Mouse (Mus musculus) lung, postnatal 10 days (tissue): ENCODE results near the gene Fezf1.

Source experiments
- DNase-seq: peaks from one replicate; pipeline ENCODE4 v3.0.0; 2021

Gene Fezf1

DNA sequence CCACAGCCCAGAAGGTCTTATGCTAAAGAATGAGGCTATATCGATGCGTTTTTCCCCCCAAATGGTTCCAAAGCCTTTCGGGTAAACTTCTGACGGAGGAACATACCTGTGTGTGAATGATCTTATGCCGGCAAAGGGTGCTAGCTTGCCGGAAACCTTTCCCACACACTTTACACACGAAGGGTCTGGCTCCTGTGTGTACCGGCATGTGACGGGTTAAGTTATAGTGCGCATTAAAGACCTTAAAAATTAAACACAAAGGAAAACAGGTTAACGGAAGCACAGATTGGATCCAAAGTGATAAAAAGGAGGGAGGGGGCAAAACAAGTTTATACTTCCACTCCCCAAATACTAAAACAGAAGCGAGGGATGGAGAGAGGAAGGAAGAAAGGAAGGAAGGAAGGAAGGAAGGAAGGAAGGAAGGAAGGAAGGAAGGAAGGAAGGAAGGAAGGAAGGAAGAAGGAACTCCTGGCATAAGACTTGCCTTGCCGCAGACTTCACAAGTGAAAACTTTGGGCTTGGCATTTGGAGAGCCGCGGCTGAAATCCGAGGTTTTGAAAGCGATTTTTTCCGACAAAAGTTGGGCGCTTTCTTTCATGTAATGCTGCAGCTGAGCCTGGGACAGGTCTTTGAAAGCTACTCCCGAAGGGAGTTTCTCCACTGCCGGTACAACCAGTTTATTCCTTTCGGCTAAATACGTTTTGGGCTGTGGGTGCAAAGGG lies 1.2 kb downstream of the Fezf1 start:
- no peak for DNase-seq

DNA sequence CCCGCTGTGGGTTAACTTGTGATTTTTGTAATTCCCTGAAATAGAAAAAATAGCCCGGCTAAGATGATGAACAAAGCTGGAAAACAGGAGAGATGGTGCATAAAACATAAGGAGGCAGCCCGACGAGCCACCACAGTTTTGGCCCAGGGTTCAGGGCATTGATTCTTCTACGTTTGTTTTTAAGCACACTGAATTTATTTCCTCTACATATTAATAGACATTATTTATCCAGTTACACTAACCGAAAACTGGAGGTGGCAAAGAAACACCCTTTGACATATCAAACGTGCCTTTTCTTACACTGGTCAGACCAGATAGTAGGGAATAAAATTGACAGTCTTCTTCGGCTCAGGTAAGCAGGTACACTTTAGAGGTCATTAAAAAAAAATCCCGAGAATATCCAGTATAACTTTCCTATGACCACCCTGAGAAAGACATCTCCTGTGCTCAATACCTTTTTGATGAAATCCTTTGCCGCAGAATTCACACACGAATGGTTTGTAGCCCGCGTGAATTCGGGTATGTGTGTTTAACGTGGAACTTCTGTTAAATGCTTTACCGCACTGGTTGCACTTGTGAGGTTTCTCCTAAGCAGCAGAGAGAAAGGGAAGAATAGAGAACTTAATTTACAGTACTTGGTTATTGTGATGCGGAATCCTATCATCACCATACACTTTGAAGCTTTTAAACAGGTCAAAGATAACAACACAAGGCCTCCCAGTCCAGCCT lies 1.9 kb downstream of the Fezf1 start:
- DNase-seq, result no peak

GRCm38 (mm10) chr6:23245545-23246011 lies 2.6 kb downstream of the Fezf1 start:
- DNase-seq, result no peak

- DNase-seq, result no peak
Measured at GRCm38 (mm10) chr6:23245121-23245520, 3.0 kb downstream of the Fezf1 start.

DNA sequence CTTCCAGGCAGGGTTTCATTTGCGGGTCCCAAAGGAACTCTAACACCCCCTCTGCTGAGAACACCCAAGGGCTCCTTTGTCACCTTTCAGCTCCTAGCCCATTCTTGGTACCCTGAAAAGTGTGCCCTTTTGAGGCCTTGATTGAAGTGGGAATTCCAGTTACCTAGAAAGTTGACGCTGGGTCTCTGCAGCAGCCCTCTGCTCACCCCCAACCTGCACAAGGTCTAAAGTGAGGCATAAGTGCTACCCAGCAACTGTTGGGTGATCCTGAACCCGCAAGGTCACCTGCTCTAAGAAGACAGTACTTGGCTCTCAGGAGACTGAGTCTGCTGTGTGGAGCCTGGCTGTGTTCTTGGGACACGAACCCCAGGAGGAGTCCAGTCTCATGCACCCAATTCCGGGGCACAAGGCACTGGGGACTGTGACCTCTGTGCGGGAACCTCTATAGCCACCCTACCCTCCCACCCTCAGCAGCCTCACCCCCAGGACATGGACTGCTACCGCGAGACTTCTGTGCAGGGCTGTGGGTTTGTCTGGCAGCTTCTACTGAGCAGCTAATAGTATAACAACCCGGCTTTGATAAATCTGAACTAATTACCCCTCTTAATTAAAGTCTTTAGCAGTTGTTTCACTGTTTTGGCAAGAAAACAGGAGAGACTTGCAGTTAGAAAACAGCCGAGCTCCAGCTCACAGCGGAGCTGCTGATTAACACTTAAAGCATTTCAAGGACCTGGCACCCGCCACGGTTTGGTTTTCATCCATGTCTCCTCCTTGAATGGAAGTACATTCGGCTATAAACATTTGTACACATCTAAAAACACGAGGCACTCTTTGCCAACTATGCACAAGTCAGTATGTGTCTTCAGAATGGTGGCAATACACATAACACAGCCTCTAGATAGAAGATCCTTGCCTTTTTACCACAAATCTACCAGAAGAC lies 4.1 kb downstream of the Fezf1 start:
- DNase-seq, result no peak

GRCm38 (mm10) chr6:23211499-23211898 lies 36.7 kb downstream of the Fezf1 start:
- no peak for DNase-seq

DNA sequence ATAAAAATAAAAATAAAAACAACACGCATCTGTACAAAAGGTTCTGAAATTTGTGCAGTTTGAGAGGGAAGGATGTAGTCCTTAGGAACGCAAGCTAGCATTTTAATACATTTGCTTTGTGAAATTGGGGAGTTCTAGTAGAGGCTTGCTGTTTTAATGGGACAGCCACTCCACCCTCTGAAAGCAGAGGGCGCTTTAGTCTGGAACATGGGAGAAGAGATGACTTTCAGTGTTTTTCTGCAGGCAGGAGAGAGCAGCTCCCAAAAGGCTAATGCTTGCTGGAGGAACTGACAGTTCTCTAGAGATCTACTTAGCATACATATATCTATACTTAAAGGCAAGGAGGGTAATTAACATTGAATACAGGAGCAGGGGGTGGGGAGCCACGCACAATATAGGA lies 40.4 kb downstream of the Fezf1 start:
- peak; percentile 2 for DNase-seq

GRCm38 (mm10) chr6:23202630-23203029 lies 45.5 kb downstream of the Fezf1 start:
- DNase-seq, result peak; percentile 2
